Mouse (Mus musculus) 3134 (cell line): ENCODE results near the gene Utrn.
A peak's percentile ranks its signal among the peaks of the same experiment; 100 is the strongest.

Source experiments
- DNase-seq: peaks from one replicate; pipeline ENCODE4 v3.0.0-alpha.2; 2011; ENCODE audit warnings: low spot score; ENCODE audit not compliant: insufficient read length; ENCODE audit errors: extremely low read depth

The Utrn gene

GRCm38 (mm10) chr10:12841497-12841896, 27.7 kb downstream of the Utrn start:
- no peak for DNase-seq

GRCm38 (mm10) chr10:12837636-12838035, 31.5 kb downstream of the Utrn start:
- peak; percentile 41 for DNase-seq

- DNase-seq = no peak
These were observed 32.9 kb downstream of the Utrn start for GRCm38 (mm10) chr10:12836048-12836816.

GRCm38 (mm10) chr10:12834215-12834614, 35.0 kb downstream of the Utrn start:
- no peak for DNase-seq

GRCm38 (mm10) chr10:12832163-12832562, 37.0 kb downstream of the Utrn start:
- DNase-seq = no peak

GRCm38 (mm10) chr10:12827778-12828177, 41.4 kb downstream of the Utrn start:
- no peak for DNase-seq

- DNase-seq = no peak
These were observed 41.9 kb downstream of the Utrn start for GRCm38 (mm10) chr10:12827306-12827705.

GRCm38 (mm10) chr10:12826760-12827281, 42.3 kb downstream of the Utrn start:
- peak; percentile 43 for DNase-seq

- no peak for DNase-seq
These were observed 44.8 kb downstream of the Utrn start for GRCm38 (mm10) chr10:12824386-12824785.

GRCm38 (mm10) chr10:12823437-12824219, 45.5 kb downstream of the Utrn start:
- DNase-seq = no peak

- peak; percentile 51 for DNase-seq
These were observed 48.0 kb downstream of the Utrn start for GRCm38 (mm10) chr10:12820978-12821735.

GRCm38 (mm10) chr10:12817409-12817808, 51.8 kb downstream of the Utrn start:
- DNase-seq = peak; percentile 56

- no peak for DNase-seq
These were observed 52.6 kb downstream of the Utrn start for GRCm38 (mm10) chr10:12816530-12816929.

- DNase-seq = no peak
These were observed 54.8 kb downstream of the Utrn start for GRCm38 (mm10) chr10:12814411-12814810.

- DNase-seq = no peak
These were observed 55.3 kb downstream of the Utrn start for GRCm38 (mm10) chr10:12813881-12814280.

GRCm38 (mm10) chr10:12813211-12813811, 55.9 kb downstream of the Utrn start:
- no peak for DNase-seq

- DNase-seq = no peak
These were observed 56.5 kb downstream of the Utrn start for GRCm38 (mm10) chr10:12812680-12813079.

- peak; percentile 76 for DNase-seq
These were observed 58.3 kb downstream of the Utrn start for GRCm38 (mm10) chr10:12810816-12811215.

GRCm38 (mm10) chr10:12809702-12810101, 59.5 kb downstream of the Utrn start:
- DNase-seq = no peak

- no peak for DNase-seq
These were observed 60.7 kb downstream of the Utrn start for GRCm38 (mm10) chr10:12808467-12808866.

- no peak for DNase-seq
These were observed 61.5 kb downstream of the Utrn start for GRCm38 (mm10) chr10:12807706-12808105.
